Mouse (Mus musculus) heart, postnatal 10 days (tissue): ENCODE results near the gene March4. TPM values are rescaled to one million over a fixed set of nuclear protein-coding genes. Genes with fewer than 3 reads are reported as not detected.

Experiments used
- DNase-seq, 2 experiments: peaks; one replicate each; pipeline ENCODE4 v3.0.0; 2021
- intact Hi-C: fragments of 180-260 bp; cut with DNase I; formaldehyde crosslinking; loops from one replicate; pipeline ENCODE4 v1.15.1; 2025
- total RNA-seq, 2 experiments: library from RNA; stranded (reverse); gene quantifications; 2 replicates each; pipeline ENCODE4 v1.2.3; 2021

The March4 gene
- total RNA-seq, 2 experiments from 2014 or later, result not detected

- DNase-seq, result no peak
- intact Hi-C loops, result no loop called here
Observed at GRCm38 (mm10) chr1:72401331-72402069, 135.2 kb downstream of the March4 start.

- intact Hi-C loops, result no loop called here
- DNase-seq, result no peak
Observed at GRCm38 (mm10) chr1:72400616-72401015, 136.1 kb downstream of the March4 start.

- intact Hi-C loops, result no loop called here
- DNase-seq, result no peak
Observed at GRCm38 (mm10) chr1:72399720-72400401, 136.9 kb downstream of the March4 start.

GRCm38 (mm10) chr1:72390420-72390819 is 146.3 kb downstream of the March4 start:
- no peak for DNase-seq
- intact Hi-C loops, result no loop called here

- DNase-seq, result no peak
- intact Hi-C loops, result no loop called here
Observed at GRCm38 (mm10) chr1:72383651-72384050, 153.1 kb downstream of the March4 start.

GRCm38 (mm10) chr1:72383056-72383455 is 153.7 kb downstream of the March4 start:
- no peak for DNase-seq
- intact Hi-C loops, result no loop called here

- intact Hi-C loops, result no loop called here
- no peak for DNase-seq
Observed at GRCm38 (mm10) chr1:72380544-72380943, 156.2 kb downstream of the March4 start.

- intact Hi-C loops, result no loop called here
- DNase-seq, result no peak
Observed at GRCm38 (mm10) chr1:72379752-72380353, 156.9 kb downstream of the March4 start.

GRCm38 (mm10) chr1:72378151-72378550 is 158.6 kb downstream of the March4 start:
- no peak for DNase-seq
- intact Hi-C loops, result no loop called here

Other genes with a start within 250 kb of the March4 start
- gene Xrcc5, start 229.5 kb downstream of the March4 start, total RNA-seq, result 10 to 100 TPM; 13.4 to 14.0 TPM
- gene Smarcal1, start 46.3 kb upstream of the March4 start, total RNA-seq, result 10 to 100 TPM; 29.5 to 37.5 TPM
- gene Ankar, start 163.6 kb upstream of the March4 start, total RNA-seq, result not detected
- 100 to 1,000 TPM; 828 to 840 TPM for gene Rpl37a, start 174.4 kb upstream of the March4 start, total RNA-seq